Mouse (Mus musculus) lung, postnatal 0 days (tissue): ENCODE measurements around the gene Nppb.

Experiments used
- CTCF ChIP-seq: IDR thresholded peaks from 2 replicates; pipeline ENCODE4 v1.5.1; 2016; ENCODE audit warnings: antibody characterized with exemption, mild to moderate bottlenecking
- EP300 ChIP-seq: IDR thresholded peaks from 2 replicates; pipeline ENCODE4 v1.6.1; 2016; ENCODE audit warnings: antibody characterized with exemption, mild to moderate bottlenecking, control low read depth

- TF ChIP-seq CTCF (no peak), EP300 (no peak)
Observed at GRCm38 (mm10) chr4:147963623-147964022, 22.0 kb upstream of the Nppb start.
